Mouse (Mus musculus): Measurements from ENCODE around the gene Slamf9. TPM values are rescaled to one million over a fixed set of nuclear protein-coding genes. Genes with fewer than 3 reads are reported as not detected.

Slamf9 gene
- polyA plus RNA-seq, 1 experiment from 2014 or later, result 1.0 TPM

DNA sequence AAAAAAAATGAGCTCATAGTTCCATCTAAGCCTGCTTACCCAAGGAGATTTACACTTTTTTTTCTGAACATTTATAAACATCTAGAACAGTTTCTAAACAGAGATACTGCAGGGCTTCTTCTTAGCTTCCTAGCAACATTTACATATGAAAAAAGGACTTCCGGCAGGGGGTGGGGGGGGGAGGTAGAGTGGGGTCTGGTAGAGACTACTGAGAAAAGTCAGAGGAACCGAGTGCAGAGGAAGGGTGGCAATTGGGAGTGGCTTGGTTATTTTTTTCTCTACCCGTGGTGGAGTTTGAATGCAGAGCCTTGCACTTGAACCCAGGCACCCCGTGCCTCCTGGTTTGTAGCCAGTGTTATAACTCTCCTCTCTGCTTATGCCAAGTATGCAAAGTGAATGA, 19.7 kb upstream of the Slamf9 start:
- no peak for ATAC-seq (ENCODE audit: low read depth)
- Histone ChIP-seq H3K27me3 (ENCODE audit: control insufficient read depth, insufficient read depth, low read depth, low read length) (no peaks in the 10 kb centered on the region), H3K36me3 (ENCODE audit: control insufficient read depth, insufficient read depth) (no peaks in the 10 kb centered on the region), H3K4me1 (ENCODE audit: control insufficient read depth, low read depth, low read length) (no peaks in the 10 kb centered on the region), H3K27ac (ENCODE audit: low read length) (no peak overlapping the region), H3K9me3 (replicated peaks; ENCODE audit: control insufficient read depth, low read length) (no peaks in the 10 kb centered on the region), H3K4me2 (ENCODE audit: low read depth, low read length) (no peak overlapping the region), H3K4me3 (ENCODE audit: low read depth, low read length) (no peak overlapping the region), H3K9ac (ENCODE audit: low read depth, low read length) (no peak overlapping the region)
- WGBS (ENCODE audit: insufficient replicate concordance), result 10% methylated on average over 4 of the region's 4 CpGs

GRCm38 (mm10) chr1:172456001-172456677, 19.0 kb upstream of the Slamf9 start:
- Histone ChIP-seq H3K27ac (ENCODE audit: low read length) (no peak overlapping the region), H3K36me3 (ENCODE audit: control insufficient read depth, insufficient read depth) (no peaks in the 10 kb centered on the region), H3K4me2 (ENCODE audit: low read depth, low read length) (no peak overlapping the region), H3K4me1 (ENCODE audit: control insufficient read depth, low read depth, low read length) (no peaks in the 10 kb centered on the region), H3K27me3 (ENCODE audit: control insufficient read depth, insufficient read depth, low read depth, low read length) (no peaks in the 10 kb centered on the region), H3K9me3 (replicated peaks; ENCODE audit: control insufficient read depth, low read length) (no peaks in the 10 kb centered on the region), H3K4me3 (ENCODE audit: low read depth, low read length) (no peak overlapping the region), H3K9ac (ENCODE audit: low read depth, low read length) (no peak overlapping the region)
- WGBS (ENCODE audit: insufficient replicate concordance), result 35% methylated on average over 7 of the region's 7 CpGs
- peak; percentile 30 for ATAC-seq (ENCODE audit: low read depth)

DNA sequence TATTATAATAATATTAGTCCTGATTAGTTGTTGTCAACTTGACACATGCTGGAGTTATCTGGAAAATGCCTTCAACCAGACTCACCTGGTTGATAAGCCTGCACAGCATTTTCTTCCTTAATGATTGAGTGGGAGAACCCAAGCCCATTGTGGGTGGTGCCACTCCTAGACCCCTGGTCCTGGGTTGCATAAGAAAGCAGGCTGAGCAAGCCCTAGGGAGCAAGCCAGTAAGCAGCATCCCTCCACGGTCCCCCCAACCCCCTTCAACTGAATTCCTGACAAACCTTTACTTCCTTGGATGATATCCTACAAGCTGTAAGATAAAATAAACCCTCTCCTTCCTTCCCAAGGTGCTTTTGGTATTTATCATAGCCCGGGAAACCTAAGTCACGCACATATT, 18.0 kb upstream of the Slamf9 start:
- H3K27ac ChIP-seq (ENCODE audit: low read length), result no peak overlapping the region

GRCm38 (mm10) chr1:172458041-172458440, 17.1 kb upstream of the Slamf9 start:
- no peak for ATAC-seq (ENCODE audit: low read depth)

More for the DNA sequence above, 18.0 kb upstream of the Slamf9 start:
- Histone ChIP-seq H3K4me2 (ENCODE audit: low read depth, low read length) (no peak overlapping the region), H3K27me3 (ENCODE audit: control insufficient read depth, insufficient read depth, low read depth, low read length) (no peaks in the 10 kb centered on the region), H3K9ac (ENCODE audit: low read depth, low read length) (no peak overlapping the region), H3K9me3 (replicated peaks; ENCODE audit: control insufficient read depth, low read length) (no peaks in the 10 kb centered on the region), H3K36me3 (ENCODE audit: control insufficient read depth, insufficient read depth) (no peaks in the 10 kb centered on the region), H3K4me3 (ENCODE audit: low read depth, low read length) (no peak overlapping the region), H3K4me1 (ENCODE audit: control insufficient read depth, low read depth, low read length) (no peaks in the 10 kb centered on the region)
- WGBS (ENCODE audit: insufficient replicate concordance), result 83% methylated on average over 3 of the region's 3 CpGs
- ATAC-seq (ENCODE audit: low read depth), result no peak

GRCm38 (mm10) chr1:172461602-172462001, 13.6 kb upstream of the Slamf9 start:
- Histone ChIP-seq H3K4me2 (ENCODE audit: low read depth, low read length) (no peak overlapping the region), H3K36me3 (ENCODE audit: control insufficient read depth, insufficient read depth) (no peaks in the 10 kb centered on the region), H3K4me1 (ENCODE audit: control insufficient read depth, low read depth, low read length) (no peaks in the 10 kb centered on the region), H3K9ac (ENCODE audit: low read depth, low read length) (no peak overlapping the region), H3K9me3 (replicated peaks; ENCODE audit: control insufficient read depth, low read length) (no peaks in the 10 kb centered on the region), H3K27me3 (ENCODE audit: control insufficient read depth, insufficient read depth, low read depth, low read length) (no peaks in the 10 kb centered on the region), H3K27ac (ENCODE audit: low read length) (no peak overlapping the region), H3K4me3 (ENCODE audit: low read depth, low read length) (no peak overlapping the region)
- 51% methylated on average over 2 of the region's 2 CpGs for WGBS (ENCODE audit: insufficient replicate concordance)
- no peak for ATAC-seq (ENCODE audit: low read depth)

More at GRCm38 (mm10) chr1:172458041-172458440, 17.1 kb upstream of the Slamf9 start:
- Histone ChIP-seq H3K27ac (ENCODE audit: low read length) (no peak overlapping the region), H3K4me2 (ENCODE audit: low read depth, low read length) (no peak overlapping the region), H3K9ac (ENCODE audit: low read depth, low read length) (no peak overlapping the region), H3K27me3 (ENCODE audit: control insufficient read depth, insufficient read depth, low read depth, low read length) (no peaks in the 10 kb centered on the region), H3K9me3 (replicated peaks; ENCODE audit: control insufficient read depth, low read length) (no peaks in the 10 kb centered on the region), H3K36me3 (ENCODE audit: control insufficient read depth, insufficient read depth) (no peaks in the 10 kb centered on the region), H3K4me3 (ENCODE audit: low read depth, low read length) (no peak overlapping the region), H3K4me1 (ENCODE audit: control insufficient read depth, low read depth, low read length) (no peaks in the 10 kb centered on the region)
- WGBS (ENCODE audit: insufficient replicate concordance), result 65% methylated on average over 3 of the region's 3 CpGs

- Histone ChIP-seq H3K36me3 (ENCODE audit: control insufficient read depth, insufficient read depth) (no peaks in the 10 kb centered on the region), H3K9ac (ENCODE audit: low read depth, low read length) (no peak overlapping the region), H3K27me3 (ENCODE audit: control insufficient read depth, insufficient read depth, low read depth, low read length) (no peaks in the 10 kb centered on the region), H3K4me1 (ENCODE audit: control insufficient read depth, low read depth, low read length) (no peaks in the 10 kb centered on the region), H3K4me3 (ENCODE audit: low read depth, low read length) (no peak overlapping the region), H3K27ac (ENCODE audit: low read length) (no peak overlapping the region), H3K4me2 (ENCODE audit: low read depth, low read length) (no peak overlapping the region), H3K9me3 (replicated peaks; ENCODE audit: control insufficient read depth, low read length) (no peaks in the 10 kb centered on the region)
- no peak for ATAC-seq (ENCODE audit: low read depth)
- 51% methylated on average over 3 of the region's 3 CpGs for WGBS (ENCODE audit: insufficient replicate concordance)
Observed at GRCm38 (mm10) chr1:172462534-172462933, 12.6 kb upstream of the Slamf9 start.

DNA sequence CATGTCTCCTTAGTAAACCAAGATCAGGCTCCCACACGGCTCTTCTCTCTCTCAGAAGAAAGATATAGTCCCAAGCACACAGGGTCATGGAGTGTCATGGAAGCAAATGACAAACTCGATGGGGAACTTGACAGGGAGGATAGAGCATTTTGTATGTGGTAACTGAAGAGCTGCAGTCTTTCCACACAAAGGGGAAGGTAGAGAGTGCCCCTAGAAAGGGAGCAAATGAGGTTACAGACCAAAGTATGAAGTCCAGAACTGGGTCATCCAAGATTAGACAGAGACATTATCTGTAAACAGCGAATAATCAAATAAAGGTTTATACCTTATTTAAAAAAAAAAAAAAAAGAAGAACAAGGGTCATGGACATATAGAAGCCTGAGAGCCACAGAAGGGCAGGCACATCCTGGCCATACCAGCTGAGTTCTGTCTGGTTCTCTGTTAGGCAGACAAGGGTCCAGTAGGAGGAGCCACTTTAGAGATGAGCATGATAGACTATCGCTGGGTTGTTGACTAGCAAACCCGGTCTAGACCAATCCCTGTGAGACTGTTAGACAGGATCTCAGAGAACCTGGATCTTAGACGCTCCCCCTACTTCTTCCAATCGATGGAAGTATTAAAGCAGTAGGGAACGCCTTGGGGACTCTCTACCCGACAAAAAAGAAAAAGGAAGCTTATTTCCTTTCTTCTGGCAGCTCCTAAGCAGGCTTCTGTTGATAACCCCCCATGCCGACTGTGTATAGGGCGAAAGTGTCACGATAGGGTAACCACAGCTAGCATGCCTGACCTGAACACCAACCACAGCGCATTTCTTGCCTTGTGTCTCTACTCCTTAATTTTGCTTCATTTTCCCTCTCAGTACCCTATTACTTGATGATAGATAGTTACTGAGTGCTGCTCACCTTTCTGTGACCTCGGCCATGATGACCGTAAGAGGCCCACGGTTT, 11.5 kb upstream of the Slamf9 start:
- 28% methylated on average over 16 of the region's 16 CpGs for WGBS (ENCODE audit: insufficient replicate concordance)
- no peak overlapping the region for H3K27ac ChIP-seq (ENCODE audit: low read length)
- no peak overlapping the region for H3K9ac ChIP-seq (ENCODE audit: low read depth, low read length)
- H3K4me3 ChIP-seq (ENCODE audit: low read depth, low read length), result no peak overlapping the region
- H3K9me3 ChIP-seq (replicated peaks; ENCODE audit: control insufficient read depth, low read length), result no peaks in the 10 kb centered on the region
- no peaks in the 10 kb centered on the region for H3K36me3 ChIP-seq (ENCODE audit: control insufficient read depth, insufficient read depth)
- no peak overlapping the region for H3K4me2 ChIP-seq (ENCODE audit: low read depth, low read length)
- no peaks in the 10 kb centered on the region for H3K27me3 ChIP-seq (ENCODE audit: control insufficient read depth, insufficient read depth, low read depth, low read length)
- ATAC-seq (ENCODE audit: low read depth), result no peak
- H3K4me1 ChIP-seq (ENCODE audit: control insufficient read depth, low read depth, low read length), result no peaks in the 10 kb centered on the region

GRCm38 (mm10) chr1:172468301-172468877, 6.8 kb upstream of the Slamf9 start:
- ATAC-seq (ENCODE audit: low read depth), result no peak
- no peak overlapping the region for H3K4me2 ChIP-seq (ENCODE audit: low read depth, low read length)
- H3K36me3 ChIP-seq (ENCODE audit: control insufficient read depth, insufficient read depth), result no peaks in the 10 kb centered on the region
- H3K4me3 ChIP-seq (ENCODE audit: low read depth, low read length), result no peak overlapping the region
- H3K27me3 ChIP-seq (ENCODE audit: control insufficient read depth, insufficient read depth, low read depth, low read length), result no peaks in the 10 kb centered on the region
- H3K9ac ChIP-seq (ENCODE audit: low read depth, low read length), result no peak overlapping the region
- H3K9me3 ChIP-seq (replicated peaks; ENCODE audit: control insufficient read depth, low read length), result no peaks in the 10 kb centered on the region
- 66% methylated on average over 11 of the region's 11 CpGs for WGBS (ENCODE audit: insufficient replicate concordance)
- H3K27ac ChIP-seq (ENCODE audit: low read length), result no peak overlapping the region
- H3K4me1 ChIP-seq (ENCODE audit: control insufficient read depth, low read depth, low read length), result no peaks in the 10 kb centered on the region

GRCm38 (mm10) chr1:172469373-172469772, 5.8 kb upstream of the Slamf9 start:
- no peak overlapping the region for H3K27ac ChIP-seq (ENCODE audit: low read length)
- WGBS (ENCODE audit: insufficient replicate concordance), result 61% methylated on average over 5 of the region's 5 CpGs
- ATAC-seq (ENCODE audit: low read depth), result no peak
- no peaks in the 10 kb centered on the region for H3K9me3 ChIP-seq (replicated peaks; ENCODE audit: control insufficient read depth, low read length)
- H3K4me2 ChIP-seq (ENCODE audit: low read depth, low read length), result no peak overlapping the region
- no peaks in the 10 kb centered on the region for H3K36me3 ChIP-seq (ENCODE audit: control insufficient read depth, insufficient read depth)
- no peaks in the 10 kb centered on the region for H3K27me3 ChIP-seq (ENCODE audit: control insufficient read depth, insufficient read depth, low read depth, low read length)
- H3K9ac ChIP-seq (ENCODE audit: low read depth, low read length), result no peak overlapping the region
- H3K4me3 ChIP-seq (ENCODE audit: low read depth, low read length), result no peak overlapping the region
- H3K4me1 ChIP-seq (ENCODE audit: control insufficient read depth, low read depth, low read length), result no peaks in the 10 kb centered on the region

Measured in liver, embryonic 16.5 days (tissue).